Mouse (Mus musculus) ES-E14 (cell line): ENCODE measurements at regions not wholly inside any gene's neighbourhood (a gene's known extent, or its start where the extent isn't known, plus 50 kb on each side); places are given as distances from the start of the nearest gene placed in this dataset.

Source experiments
- DNase-seq: peaks from one replicate; pipeline ENCODE4 v3.0.0-alpha.2; 2013; ENCODE audit warnings: low read depth, low spot score
- H3K27ac ChIP-seq: 2 replicates; pipeline ENCODE4 v1.5.1; 2012; ENCODE audit warnings: low read depth, mild to moderate bottlenecking, low read length, moderate library complexity, mixed read lengths; ENCODE audit not compliant: poor library complexity, insufficient read depth, severe bottlenecking
- H3K36me3 ChIP-seq: 2 replicates; pipeline ENCODE4 v1.6.1; 2012; ENCODE audit warnings: mild to moderate bottlenecking, low read length, moderate library complexity, mixed read lengths; ENCODE audit not compliant: control insufficient read depth, poor library complexity, insufficient read depth, severe bottlenecking
- H3K4me1 ChIP-seq, 2 experiments: fragments of 150-350 bp in 1 of 2; sonication (generic) in 1 of 2; 2 replicates each; pipeline ENCODE4 v1.6.1; 2012; ENCODE audit warnings: low read length in 2 of 2, mild to moderate bottlenecking in 1 of 2, mixed read lengths in 1 of 2; ENCODE audit not compliant: control insufficient read depth in 2 of 2, insufficient read depth in 2 of 2, poor library complexity in 1 of 2
- H3K4me3 ChIP-seq, 2 experiments: fragments of 150-350 bp in 1 of 2; sonication (generic) in 1 of 2; 2 replicates each; pipeline ENCODE4 v1.5.1; 2012; ENCODE audit warnings: low read length in 2 of 2, low read depth in 1 of 2, mild to moderate bottlenecking in 1 of 2, mixed read lengths in 1 of 2; ENCODE audit not compliant: insufficient read depth in 1 of 2, poor library complexity in 1 of 2, severe bottlenecking in 1 of 2
- H3K9ac ChIP-seq: 2 replicates; pipeline ENCODE4 v1.6.1; 2012; ENCODE audit warnings: low read depth, mild to moderate bottlenecking, low read length, mixed read lengths; ENCODE audit not compliant: poor library complexity, insufficient read depth, severe bottlenecking
- H3K9me3 ChIP-seq: fragments of 150-350 bp; sonication (generic); 2 replicates; pipeline ENCODE4 v1.6.1; 2012; ENCODE audit warnings: low read depth, mild to moderate bottlenecking, low read length; ENCODE audit not compliant: control insufficient read depth, insufficient read depth
- CHD2 ChIP-seq: IDR thresholded peaks from 2 replicates; pipeline ENCODE4 v1.6.1; 2014; ENCODE audit warnings: mild to moderate bottlenecking, low read depth, low read length, inconsistent platforms
- HCFC1 ChIP-seq: IDR thresholded peaks from 2 replicates; pipeline ENCODE4 v1.6.1; 2012; ENCODE audit warnings: low read length, inconsistent platforms, borderline replicate concordance; ENCODE audit not compliant: insufficient read depth
- MAFK ChIP-seq: IDR thresholded peaks from 2 replicates; pipeline ENCODE4 v1.6.1; 2014; ENCODE audit warnings: mild to moderate bottlenecking, low read depth, low read length, inconsistent platforms; ENCODE audit not compliant: insufficient read depth
- ZC3H11A ChIP-seq: IDR thresholded peaks from 2 replicates; pipeline ENCODE4 v1.6.1; 2012; ENCODE audit warnings: low read depth, mild to moderate bottlenecking, inconsistent platforms, low read length, borderline replicate concordance
- ZNF384 ChIP-seq: IDR thresholded peaks from 2 replicates; pipeline ENCODE4 v1.6.1; 2012; ENCODE audit warnings: low read depth, low read length, inconsistent platforms
- in situ Hi-C, 2 experiments: fragments of 600-800 bp; cut with MboI; formaldehyde crosslinking; loops; one replicate each; pipeline ENCODE4 v1.15.1; 2025; ENCODE audit warnings: low sequenced_read_pairs in 2 of 2, inconsistent platforms in 1 of 2; ENCODE audit not compliant: unreplicated experiment in 2 of 2

DNA sequence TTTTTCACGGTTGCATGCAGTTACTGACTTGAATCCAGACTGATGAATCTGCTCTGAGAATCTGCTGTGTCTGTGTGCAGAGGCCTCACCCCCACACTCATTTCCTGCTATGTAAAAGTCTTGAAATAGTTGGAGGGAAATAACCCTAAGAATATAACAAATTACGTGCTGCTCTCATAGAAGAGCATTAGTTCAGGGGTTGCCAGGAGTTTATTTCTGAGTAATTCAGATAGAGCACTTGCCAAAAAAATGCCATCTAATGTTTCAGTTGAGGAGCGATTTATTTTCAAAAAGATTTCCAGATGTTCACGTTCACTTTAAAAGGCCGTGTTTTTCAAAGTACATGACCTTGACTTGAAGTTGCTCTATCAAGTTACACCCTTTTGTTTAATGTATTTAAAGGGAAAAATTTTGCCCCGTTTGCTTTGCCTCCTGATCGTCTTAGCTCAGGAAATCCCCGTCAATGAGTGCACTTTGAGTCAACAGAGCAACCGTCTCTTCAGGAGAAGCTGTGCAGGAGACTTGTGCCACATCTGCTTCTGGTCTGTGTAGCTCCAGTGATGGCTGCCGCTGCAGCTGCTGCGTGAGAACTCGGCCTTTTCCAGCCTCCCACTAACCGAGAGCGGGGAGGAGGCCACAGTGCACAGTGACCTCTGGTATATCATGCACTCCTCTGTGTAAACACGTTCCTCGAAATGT is 50.9 kb upstream of the Sec61g start:
- Histone ChIP-seq H3K27ac (no peak overlapping the region), H3K36me3 (no peaks in the 10 kb centered on the region), H3K9ac (no peak overlapping the region), H3K4me1 (no peaks in the 10 kb centered on the region), H3K9me3 (no peaks in the 10 kb centered on the region), H3K4me3 (no peak overlapping the region)
- TF ChIP-seq ZC3H11A (no peak), HCFC1 (no peak), MAFK (no peak), ZNF384 (no peak), CHD2 (no peak)
- no peak for DNase-seq
- in situ Hi-C loops, result no loop called here

GRCm38 (mm10) chr11:16561727-16562126 is 53.4 kb upstream of the Sec61g start:
- in situ Hi-C loops, result no loop called here
- TF ChIP-seq ZC3H11A (no peak), CHD2 (no peak), HCFC1 (no peak), ZNF384 (no peak), MAFK (no peak)
- H3K4me1 ChIP-seq, result no peaks in the 10 kb centered on the region

GRCm38 (mm10) chr11:16589085-16589680 is 80.9 kb upstream of the Sec61g start:
- TF ChIP-seq CHD2 (no peak), ZNF384 (no peak), HCFC1 (no peak), ZC3H11A (no peak), MAFK (no peak)
- Histone ChIP-seq H3K27ac (no peak overlapping the region), H3K4me3 (no peak overlapping the region), H3K4me1 (peaks cover 4 to 9% of the 10 kb centered on the region in 2 experiments; a peak in 3 of 4 replicates), H3K9me3 (no peaks in the 10 kb centered on the region), H3K36me3 (no peaks in the 10 kb centered on the region), H3K9ac (no peak overlapping the region)
- no peak for DNase-seq
- in situ Hi-C loops, result no loop called here

More at GRCm38 (mm10) chr11:16561727-16562126, 53.4 kb upstream of the Sec61g start:
- H3K36me3 ChIP-seq, result no peaks in the 10 kb centered on the region
- H3K4me3 ChIP-seq, result no peak overlapping the region
- no peak for DNase-seq
- no peaks in the 10 kb centered on the region for H3K9me3 ChIP-seq
- no peak overlapping the region for H3K27ac ChIP-seq
- H3K9ac ChIP-seq, result no peak overlapping the region

GRCm38 (mm10) chr11:16590541-16590940 is 82.3 kb upstream of the Sec61g start:
- no peak overlapping the region for H3K4me3 ChIP-seq
- peak overlapping the region; percentile 67 for H3K27ac ChIP-seq
- H3K9ac ChIP-seq, result no peak overlapping the region
- no peaks in the 10 kb centered on the region for H3K36me3 ChIP-seq
- H3K4me1 ChIP-seq, result peaks cover 4 to 11% of the 10 kb centered on the region in 2 experiments; a peak in 3 of 4 replicates
- no peaks in the 10 kb centered on the region for H3K9me3 ChIP-seq
- in situ Hi-C loops, result no loop called here
- TF ChIP-seq HCFC1, result no peak
- TF ChIP-seq MAFK, result no peak
- no peak for TF ChIP-seq ZNF384
- TF ChIP-seq CHD2, result no peak
- TF ChIP-seq ZC3H11A, result no peak
- no peak for DNase-seq
